Mouse (Mus musculus): Measurements from ENCODE around the gene Adgrg5. TPM values are rescaled to one million over a fixed set of nuclear protein-coding genes. Genes with fewer than 3 reads are reported as not detected.
A peak's percentile ranks its signal among the peaks of the same experiment; 100 is the strongest.

The Adgrg5 gene
- total RNA-seq, 2 experiments from 2014 or later = 0.41 TPM; not detected in 1

- DNase-seq = peak; percentile 61 to 64
These were observed 44.1 kb downstream of the Adgrg5 start for GRCm38 (mm10) chr8:94967554-94967953.

- DNase-seq = no peak
These were observed 49.8 kb downstream of the Adgrg5 start for GRCm38 (mm10) chr8:94973270-94973669.

- no peak for DNase-seq
These were observed 50.3 kb downstream of the Adgrg5 start for GRCm38 (mm10) chr8:94973786-94974185.

GRCm38 (mm10) chr8:94974467-94975165 is 51.1 kb downstream of the Adgrg5 start, which contains the start of gene Adgrg1:
Gene Adgrg1, plus strand, starts transcription at chr8:94974751.
- no peak for DNase-seq

GRCm38 (mm10) chr8:94976651-94977417 is 53.3 kb downstream of the Adgrg5 start:
- DNase-seq = no peak

GRCm38 (mm10) chr8:94978131-94978530 is 54.6 kb downstream of the Adgrg5 start:
- no peak for DNase-seq

- DNase-seq = no peak
These were observed 55.3 kb downstream of the Adgrg5 start for GRCm38 (mm10) chr8:94978593-94979319.

- no peak for DNase-seq
These were observed 56.7 kb downstream of the Adgrg5 start for GRCm38 (mm10) chr8:94980176-94980575.

- no peak for DNase-seq
These were observed 57.5 kb downstream of the Adgrg5 start for GRCm38 (mm10) chr8:94980976-94981375.

- DNase-seq = no peak
These were observed 58.4 kb downstream of the Adgrg5 start for GRCm38 (mm10) chr8:94981848-94982247.

- no peak for DNase-seq
These were observed 59.7 kb downstream of the Adgrg5 start for GRCm38 (mm10) chr8:94983146-94983545.

GRCm38 (mm10) chr8:94983881-94984516 is 60.5 kb downstream of the Adgrg5 start:
- peak; percentile 60 to 81 for DNase-seq

- peak in 1 of 2 experiments; percentile 23 for DNase-seq
These were observed 61.5 kb downstream of the Adgrg5 start for GRCm38 (mm10) chr8:94985023-94985422.

GRCm38 (mm10) chr8:94986676-94987075 is 63.2 kb downstream of the Adgrg5 start:
- DNase-seq = peak in 1 of 2 experiments; percentile 22

GRCm38 (mm10) chr8:94987553-94987952 is 64.1 kb downstream of the Adgrg5 start:
- DNase-seq = no peak

GRCm38 (mm10) chr8:94988619-94989018 is 65.1 kb downstream of the Adgrg5 start:
- no peak for DNase-seq

GRCm38 (mm10) chr8:94989711-94990110 is 66.2 kb downstream of the Adgrg5 start:
- DNase-seq = no peak

- no peak for DNase-seq
These were observed 67.3 kb downstream of the Adgrg5 start for GRCm38 (mm10) chr8:94990598-94991453.

GRCm38 (mm10) chr8:94991454-94991994 is 68.0 kb downstream of the Adgrg5 start:
- no peak for DNase-seq

GRCm38 (mm10) chr8:94992010-94992409 is 68.5 kb downstream of the Adgrg5 start:
- no peak for DNase-seq

- DNase-seq = peak; percentile 75 to 89
These were observed 69.0 kb downstream of the Adgrg5 start for GRCm38 (mm10) chr8:94992534-94992933.

All from heart, adult 18-20 months (tissue).